Mouse (Mus musculus): ENCODE measurements at regions not wholly inside any gene's neighbourhood (a gene's known extent, or its start where the extent isn't known, plus 50 kb on each side); places are given as distances from the start of the nearest gene placed in this dataset.
"Not testable (repeated sequence)": the region's sequence is repeated elsewhere in the genome, so short reads cannot be mapped to it uniquely, and the experiment has no call there.

DNA sequence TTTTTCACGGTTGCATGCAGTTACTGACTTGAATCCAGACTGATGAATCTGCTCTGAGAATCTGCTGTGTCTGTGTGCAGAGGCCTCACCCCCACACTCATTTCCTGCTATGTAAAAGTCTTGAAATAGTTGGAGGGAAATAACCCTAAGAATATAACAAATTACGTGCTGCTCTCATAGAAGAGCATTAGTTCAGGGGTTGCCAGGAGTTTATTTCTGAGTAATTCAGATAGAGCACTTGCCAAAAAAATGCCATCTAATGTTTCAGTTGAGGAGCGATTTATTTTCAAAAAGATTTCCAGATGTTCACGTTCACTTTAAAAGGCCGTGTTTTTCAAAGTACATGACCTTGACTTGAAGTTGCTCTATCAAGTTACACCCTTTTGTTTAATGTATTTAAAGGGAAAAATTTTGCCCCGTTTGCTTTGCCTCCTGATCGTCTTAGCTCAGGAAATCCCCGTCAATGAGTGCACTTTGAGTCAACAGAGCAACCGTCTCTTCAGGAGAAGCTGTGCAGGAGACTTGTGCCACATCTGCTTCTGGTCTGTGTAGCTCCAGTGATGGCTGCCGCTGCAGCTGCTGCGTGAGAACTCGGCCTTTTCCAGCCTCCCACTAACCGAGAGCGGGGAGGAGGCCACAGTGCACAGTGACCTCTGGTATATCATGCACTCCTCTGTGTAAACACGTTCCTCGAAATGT lies 50.9 kb upstream of the Sec61g start:
- peak; percentile 25 for DNase-seq (ENCODE audit: low read depth, low spot score)

DNA sequence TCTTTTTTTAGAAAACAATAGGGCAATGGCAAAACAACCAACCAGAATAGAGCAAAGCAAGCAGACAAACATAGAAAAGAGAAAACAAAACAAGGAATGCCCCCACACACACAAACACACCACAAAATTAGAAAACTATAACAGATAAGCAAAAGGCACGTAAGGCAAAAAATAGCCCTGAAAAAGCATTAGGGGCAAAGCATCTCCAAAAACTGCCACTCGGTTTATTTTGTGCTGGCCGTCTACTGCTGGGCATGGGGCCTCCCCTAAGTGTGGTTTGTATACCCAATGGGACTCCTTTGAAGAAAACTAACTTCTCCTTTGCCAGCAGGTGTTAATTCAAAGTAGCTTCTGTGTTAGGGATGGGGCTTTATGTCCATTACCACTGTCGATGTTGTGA lies 53.4 kb upstream of the Sec61g start:
- no peak for DNase-seq (ENCODE audit: low read depth, low spot score)

DNA sequence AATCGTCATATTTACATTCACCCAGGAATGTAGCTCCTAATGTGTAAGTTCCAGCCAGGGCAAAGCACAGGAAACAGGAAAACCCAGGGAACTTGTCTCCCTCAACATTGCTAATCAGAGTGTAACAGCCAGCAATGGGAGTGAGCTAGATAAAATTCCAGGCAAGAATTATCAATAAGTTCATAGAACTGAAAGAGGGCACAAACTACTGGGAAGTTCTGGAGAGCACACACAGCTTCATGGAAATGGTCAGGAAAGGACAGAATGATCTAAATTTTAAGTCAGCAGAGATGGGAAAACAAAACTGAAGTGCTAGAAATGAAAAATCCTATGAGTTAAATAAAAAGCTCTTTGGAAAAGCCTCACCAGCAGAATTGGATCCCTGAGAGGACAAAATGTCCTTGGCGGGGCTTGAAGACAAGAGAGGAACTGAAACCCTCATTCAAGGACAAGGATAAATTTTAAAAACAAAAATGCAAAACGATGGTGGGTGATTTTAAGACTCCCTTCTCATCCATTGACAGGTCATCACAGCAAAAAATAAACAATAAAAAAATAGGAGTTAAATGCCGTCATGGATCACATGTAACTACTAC lies 80.9 kb upstream of the Sec61g start:
- DNase-seq (ENCODE audit: low read depth, low spot score), result no peak

DNA sequence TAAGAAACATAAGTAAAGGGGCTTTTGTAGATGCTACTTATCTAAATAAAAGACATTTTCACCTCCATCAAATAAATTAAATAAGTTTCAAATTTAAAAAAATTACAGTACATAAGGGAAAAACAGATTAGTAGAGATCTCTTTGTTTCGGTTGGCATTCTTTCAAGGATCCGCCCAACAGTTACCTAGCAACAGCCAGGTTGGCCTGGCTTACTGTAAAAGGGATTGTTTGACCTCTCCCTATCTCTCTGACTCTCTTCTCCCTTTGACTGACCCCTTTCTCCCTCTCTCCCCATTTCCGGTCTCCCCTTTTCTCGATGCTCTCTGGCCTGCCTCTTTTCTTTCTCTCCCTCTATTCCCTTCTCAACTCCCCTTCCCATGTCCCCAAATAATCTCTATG lies 82.3 kb upstream of the Sec61g start:
- no peak for DNase-seq (ENCODE audit: low read depth, low spot score)

DNA sequence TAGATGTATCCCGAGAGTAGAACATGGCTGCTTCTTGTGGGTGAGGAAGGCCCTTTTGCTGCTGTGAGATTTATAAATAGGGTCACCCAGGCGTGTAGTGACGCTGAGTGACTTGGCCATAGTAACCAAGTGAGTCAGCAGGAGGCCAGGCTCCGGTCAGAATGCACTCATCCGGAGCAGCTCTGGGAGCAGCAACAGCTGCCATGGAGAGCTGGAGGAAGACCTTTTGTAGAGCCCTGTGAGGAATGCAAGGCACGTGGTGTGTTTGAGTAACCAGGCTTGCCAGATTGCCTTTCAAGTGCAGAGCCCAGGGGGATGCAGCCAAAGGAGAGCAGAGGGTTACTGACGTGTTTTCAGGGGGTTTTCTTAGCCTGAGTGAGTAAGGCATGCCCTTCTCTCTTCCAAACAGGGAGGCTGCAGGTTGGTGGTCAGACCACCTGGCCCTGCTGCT lies 83.2 kb upstream of the Sec61g start:
- DNase-seq (ENCODE audit: low read depth, low spot score), result no peak

DNA sequence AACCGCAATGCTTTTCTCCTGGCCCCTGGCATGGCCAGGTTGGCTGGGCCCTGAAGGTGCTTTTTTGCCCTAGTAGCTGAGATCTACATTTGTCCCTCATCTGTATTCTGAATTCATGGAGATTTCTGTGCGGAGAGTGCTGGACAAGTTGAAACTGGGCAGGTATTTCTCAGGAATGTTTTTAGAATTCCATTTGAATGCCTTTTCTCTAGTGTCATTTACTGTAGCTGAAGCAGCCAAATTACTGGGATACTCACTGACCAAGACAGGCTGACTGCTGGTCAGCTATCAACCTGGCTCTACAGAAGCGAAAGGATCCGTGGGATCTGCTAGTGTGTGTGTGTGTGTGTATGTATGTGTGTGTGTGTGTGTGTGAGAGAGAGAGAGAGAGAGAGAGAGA lies 83.7 kb upstream of the Sec61g start:
- no peak for DNase-seq (ENCODE audit: low read depth, low spot score)

DNA sequence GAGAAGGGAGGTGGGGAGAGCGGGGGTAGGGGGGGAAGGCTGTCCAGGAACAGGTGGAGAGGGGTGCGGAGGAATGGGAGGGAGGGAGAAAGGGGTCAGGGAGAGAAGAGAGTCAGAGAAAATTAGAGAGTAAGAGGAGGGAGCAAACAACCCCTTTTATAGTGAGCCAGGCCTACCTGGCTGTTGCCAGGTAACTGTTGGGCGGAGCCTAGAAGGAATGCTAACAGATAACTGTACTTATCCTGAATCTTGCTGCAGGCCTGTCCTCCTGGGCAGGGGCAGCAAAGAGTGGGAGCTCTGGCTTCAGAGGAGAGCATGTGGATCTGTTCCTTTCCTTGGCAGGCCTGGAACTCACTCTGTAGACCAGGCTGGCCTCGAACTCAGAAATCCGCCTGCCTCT lies 84.5 kb upstream of the Sec61g start:
- DNase-seq (ENCODE audit: low read depth, low spot score), result no peak

DNA sequence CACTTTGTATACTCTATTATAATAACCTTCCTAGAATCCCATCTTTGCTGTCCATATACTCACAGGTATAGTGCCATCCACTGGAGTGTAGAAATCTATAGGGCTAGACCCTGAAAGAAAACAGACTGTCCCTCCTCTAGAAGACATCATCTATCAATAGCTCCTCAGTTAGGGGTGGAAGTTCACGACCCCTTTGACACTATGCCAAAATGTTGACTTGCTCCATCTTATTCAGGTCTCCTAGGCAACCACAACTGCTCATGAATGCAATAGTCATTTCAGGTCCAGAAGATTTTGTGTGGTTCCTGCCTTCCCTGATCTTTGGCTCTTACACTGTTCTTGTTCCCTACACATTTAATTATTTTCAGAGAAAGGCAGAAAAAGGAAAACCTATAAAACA lies 86.5 kb upstream of the Sec61g start:
- no peak for DNase-seq (ENCODE audit: low read depth, low spot score)

DNA sequence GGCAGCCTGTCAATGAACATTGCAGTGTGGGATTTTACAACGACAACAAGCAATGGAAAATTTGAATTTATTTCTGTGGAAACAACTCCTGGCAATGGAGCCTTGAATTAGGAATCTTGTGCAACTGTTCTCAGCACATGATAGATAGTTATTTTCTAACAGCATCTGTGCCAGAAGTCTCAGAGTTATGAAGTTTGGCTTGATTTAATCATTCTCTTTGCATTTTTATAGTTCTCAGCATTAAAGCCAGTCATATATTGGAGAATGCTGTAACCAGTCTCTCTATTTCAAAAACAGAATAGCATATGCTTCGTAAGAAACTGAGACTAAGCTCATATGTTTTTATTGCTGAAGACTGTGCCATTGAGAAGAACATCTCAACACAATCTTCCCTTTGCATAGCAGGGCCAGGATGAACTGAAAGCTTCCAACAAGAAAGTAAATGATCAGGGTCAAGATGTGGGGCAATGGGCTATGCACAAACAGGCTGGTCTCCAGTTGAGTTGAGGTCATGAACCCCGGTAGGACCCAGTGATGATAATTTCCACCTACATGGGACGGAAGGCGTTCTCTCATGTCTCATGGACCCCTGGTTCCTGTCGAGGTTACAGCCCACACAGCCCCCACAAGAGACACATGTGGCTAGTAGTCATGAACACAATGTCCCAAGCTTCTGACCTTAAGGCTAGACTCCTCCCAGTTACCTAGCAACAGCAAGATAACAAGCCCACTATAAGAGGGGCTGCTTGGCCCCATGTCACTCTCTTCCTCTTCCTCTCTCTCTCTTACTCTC lies 89.0 kb upstream of the Sec61g start:
- no peak for DNase-seq (ENCODE audit: low read depth, low spot score)

DNA sequence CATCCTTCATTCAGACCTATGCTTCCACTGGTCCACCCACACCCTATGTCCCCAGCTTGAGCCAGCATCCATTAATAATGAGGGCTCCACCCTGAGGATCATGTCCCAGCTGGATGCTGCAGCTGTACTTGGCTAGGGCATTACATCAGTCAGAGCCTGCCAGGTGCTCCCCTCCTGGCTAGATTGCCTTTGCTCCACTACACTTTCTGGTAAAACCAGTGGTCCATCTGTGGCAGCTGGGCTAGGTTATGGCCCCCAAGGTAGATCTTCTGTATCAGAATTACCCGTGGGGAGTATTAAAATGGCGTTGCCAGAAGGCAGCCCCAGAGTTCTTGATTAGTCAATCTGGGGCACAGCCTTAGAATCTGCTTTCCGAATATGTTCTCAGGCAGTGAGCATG lies 94.7 kb upstream of the Sec61g start:
- DNase-seq (ENCODE audit: low read depth, low spot score), result no peak

DNA sequence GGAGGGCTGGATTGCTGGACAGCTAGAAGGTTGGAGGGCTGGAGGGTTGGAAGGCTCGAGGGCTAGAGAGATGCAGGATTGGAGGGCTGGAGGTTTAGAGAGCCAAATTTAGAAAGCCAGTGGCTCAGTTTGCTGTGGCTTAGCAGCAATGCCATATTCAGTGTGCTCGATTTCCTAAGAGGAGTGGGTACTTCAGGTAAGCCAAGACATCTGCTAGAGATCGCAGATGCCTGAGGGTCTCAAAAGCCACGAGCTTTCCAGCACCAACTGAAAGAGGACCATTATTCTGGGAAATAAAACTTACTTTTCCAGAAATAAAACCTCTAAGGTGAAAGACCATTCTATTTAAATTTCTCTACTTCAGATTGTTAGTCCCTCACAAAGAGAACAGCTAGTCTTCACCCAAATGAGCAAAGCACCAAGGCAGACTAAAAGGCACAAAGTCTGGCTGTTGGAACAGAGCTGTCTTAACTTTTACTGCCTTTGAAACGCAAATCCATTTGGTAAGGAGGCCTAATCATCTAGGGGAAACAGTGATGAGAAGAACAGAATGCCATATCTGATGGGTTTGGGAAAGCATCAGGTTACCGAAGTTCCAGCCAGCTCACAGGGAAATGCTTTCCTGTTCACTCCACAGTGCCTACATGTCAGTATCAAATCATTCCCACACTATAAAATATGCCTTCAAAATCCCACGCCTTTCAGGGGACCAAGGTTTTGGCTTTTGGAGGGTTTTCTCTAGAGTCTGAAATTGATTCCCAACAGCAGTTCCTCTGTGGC lies 98.3 kb upstream of the Sec61g start:
- DNase-seq (ENCODE audit: low read depth, low spot score), result no peak

DNA sequence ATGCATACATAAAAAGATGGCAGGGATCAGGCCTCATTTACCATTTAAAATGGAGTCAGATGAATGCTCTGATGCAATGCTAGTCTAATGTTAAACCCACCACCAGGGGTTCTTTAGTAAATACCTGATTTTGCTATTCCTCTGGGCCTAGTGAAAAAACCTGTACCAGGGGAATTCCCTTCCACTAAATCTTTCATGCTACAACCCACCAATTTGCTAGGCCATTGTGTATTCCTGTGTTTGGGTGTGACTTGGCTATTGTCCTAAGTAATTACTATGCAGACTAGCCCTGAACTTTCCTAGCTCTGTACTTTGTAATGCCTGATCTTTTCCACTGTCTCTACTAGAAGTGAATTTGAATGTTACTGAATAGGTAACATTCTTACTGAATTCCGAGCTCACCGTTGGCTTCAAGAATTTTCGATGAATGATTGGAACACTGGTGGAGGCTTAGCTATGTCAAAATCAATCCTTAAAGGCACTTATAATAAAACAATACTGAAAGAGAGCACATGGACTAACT lies 99.7 kb upstream of the Sec61g start:
- not testable (repeated sequence) for DNase-seq (ENCODE audit: low read depth, low spot score)

DNA sequence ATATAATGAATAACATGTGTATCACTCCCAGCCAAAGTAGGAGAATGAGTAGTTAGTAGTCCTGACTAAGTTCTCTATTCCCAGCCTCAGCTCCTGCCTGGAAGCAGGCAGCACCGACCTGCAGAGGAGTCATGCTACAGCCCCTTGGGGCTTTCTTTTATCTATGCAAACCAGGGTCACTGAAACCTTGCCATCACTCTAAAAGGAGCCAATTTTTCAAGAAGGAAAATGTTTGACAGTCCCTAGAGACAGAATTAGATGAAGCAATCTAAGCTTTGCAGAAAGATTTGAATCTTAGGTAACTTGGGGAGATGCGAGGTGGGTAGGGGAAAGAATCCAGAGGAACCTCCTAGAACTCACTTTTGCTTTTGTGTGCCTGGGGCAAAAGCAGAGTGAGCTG lies 103.5 kb upstream of the Sec61g start:
- no peak for DNase-seq (ENCODE audit: low read depth, low spot score)

DNA sequence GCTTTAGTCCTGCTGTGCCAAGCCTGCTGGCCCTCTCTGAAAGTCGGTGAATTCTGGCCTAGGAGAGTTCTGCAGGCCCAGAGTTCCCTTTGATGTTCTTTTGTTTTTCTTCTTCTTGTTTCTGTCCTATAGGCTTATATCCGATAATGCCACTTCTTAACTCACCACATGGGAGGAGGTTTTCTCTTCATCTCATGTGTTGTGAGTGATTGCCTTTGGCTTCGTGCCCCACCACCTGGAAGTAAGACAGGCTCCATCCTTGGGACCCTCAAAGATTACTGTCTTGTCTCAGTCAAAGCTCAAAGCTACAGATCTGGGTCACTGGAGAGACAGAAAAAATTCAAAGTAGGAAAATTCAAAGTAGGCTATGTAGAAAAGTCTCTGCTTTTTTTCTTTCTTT lies 104.2 kb upstream of the Sec61g start:
- no peak for DNase-seq (ENCODE audit: low read depth, low spot score)

DNA sequence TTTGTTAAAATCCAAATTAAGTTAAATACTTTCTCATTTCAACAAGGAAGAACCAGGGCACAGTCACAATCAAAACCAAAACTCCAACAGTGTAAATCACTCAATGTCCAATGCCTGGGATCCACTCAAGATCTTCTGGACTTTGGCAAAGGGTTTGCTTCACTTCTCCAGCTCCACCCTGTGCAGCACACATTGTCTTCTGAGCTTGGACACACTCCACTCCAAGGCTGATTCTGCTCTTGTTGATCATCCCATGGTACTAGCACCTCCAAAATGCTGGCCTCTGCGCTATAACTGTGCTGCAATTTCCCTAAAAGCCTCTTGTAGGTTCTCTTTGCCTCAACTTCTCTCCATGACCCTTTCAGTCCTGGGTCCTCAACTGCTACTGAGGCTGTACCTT lies 111.5 kb upstream of the Sec61g start:
- no peak for DNase-seq (ENCODE audit: low read depth, low spot score)

DNA sequence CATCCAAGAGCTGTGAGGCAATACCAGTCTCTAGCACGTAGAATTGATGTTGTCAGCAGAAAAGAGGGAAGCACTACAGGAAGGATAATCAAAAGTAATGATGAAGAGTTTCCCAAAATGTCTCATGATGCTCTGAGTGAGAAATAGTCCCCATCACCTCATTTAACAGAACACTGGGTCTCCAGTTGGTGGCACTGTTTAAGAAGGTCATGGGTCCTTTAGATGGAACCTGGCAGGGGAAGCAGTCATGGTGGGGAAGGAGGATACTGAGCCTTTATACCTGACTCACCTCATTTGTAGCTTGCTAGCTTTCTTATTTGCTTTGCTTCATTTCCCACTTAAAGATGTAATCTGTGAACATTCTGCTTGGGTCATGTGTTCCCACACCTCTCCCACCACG lies 115.4 kb upstream of the Sec61g start:
- DNase-seq (ENCODE audit: low read depth, low spot score), result no peak

DNA sequence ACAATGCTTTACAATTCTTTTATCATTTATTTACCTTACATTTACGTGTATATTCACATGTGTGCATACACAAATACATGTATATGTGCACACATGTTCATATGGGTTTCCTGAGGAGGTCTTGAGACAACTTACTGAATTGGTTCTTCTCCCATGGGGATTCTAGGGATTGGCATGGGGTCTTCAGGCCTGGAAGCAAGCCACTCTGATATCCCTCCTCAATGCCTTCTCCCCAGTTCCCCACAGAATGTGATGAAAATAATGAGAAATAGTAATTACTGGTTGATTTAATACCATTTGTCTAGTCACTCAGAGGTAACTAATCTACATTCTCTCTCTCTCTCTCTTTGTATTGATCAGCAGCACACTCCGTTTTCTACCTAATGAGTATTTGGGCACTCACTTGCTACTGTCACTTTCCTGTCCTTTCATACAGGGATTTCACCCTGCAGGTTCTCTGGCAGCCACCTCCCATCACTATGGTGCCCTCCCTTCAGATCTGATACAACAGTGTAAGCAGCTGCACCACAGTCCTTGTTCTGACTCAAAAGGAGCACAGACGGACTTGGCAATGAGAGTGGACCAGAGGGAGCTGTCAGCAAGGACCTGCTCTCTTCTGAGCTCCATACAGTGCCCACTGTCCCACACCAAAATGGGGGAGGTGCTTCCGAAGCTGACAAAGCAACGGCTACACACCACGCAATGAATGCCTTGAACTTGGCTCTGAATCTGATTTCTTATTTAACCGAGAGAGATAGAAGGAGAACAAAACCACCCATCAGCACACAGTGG lies 119.2 kb upstream of the Sec61g start:
- DNase-seq (ENCODE audit: low read depth, low spot score), result no peak

DNA sequence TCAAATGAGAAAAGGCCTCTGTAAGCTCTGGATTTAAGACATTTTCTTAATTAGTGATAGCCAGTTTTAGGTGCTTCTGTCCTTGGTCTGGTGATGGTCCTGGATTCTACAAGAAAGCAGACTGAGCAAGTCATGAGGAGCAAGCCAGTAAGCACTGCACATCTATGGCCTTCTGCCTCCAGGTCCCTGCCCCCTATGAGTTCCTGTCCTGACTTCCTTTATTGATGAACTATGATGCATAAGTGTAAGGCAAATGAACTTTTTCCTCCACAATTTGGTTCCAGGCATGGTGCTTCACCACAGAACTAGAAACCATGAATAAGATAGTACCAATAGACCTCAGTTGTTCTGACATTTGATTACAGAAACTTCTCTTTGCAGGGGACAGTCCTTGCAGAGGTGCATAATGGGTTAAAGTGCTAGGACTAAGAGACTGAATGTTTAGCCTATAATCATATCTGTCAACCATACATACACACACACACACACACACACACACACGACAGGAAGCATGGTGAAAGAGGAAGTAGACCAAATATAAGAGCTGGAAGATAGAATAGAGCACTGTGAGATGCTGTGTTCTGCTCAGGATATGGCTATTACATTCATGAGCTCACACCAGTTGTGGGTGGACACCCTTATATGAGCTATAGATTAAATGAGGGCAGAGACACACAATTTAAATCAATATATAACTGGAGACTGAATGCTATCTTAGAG lies 121.3 kb upstream of the Sec61g start:
- DNase-seq (ENCODE audit: low read depth, low spot score), result no peak

DNA sequence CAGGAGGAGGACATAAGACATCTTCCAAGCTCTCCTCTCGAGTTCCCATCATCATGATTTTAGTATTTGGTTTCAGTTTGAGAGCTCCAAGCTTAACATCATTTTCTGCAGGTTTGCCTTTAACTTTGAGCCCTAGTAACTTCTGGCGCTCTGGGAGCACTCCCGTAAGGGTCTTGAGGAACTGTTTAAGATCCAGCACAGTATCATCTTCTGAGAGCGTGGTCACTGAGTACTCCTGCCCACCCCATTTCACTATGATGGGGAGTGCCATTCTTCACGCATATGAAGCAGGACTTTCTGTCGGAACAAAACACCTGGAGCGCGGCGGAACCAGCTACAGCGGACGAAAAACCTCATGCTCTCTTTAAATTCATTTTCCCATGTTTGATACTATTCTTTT lies 116.2 kb upstream of the Egfr start:
- DNase-seq (ENCODE audit: low read depth, low spot score), result not testable (repeated sequence)

DNA sequence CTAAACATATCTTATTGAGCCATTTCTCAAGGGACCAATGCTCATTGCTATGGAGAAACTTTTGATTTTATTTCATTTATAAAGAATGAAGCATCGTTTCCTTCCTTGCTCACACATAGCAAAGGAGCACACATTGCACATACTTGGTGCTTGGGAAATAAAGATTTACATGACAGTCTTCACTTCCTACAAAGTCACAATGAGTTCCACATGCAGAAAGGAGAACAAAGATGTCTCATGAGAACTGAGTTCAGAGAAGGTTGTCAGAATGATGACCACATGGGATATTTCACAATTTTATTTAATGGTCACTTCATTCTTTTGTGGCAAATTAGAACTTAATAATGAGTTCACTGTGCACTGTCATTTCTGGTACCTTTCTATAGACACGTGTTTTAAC lies 114.3 kb upstream of the Egfr start:
- no peak for DNase-seq (ENCODE audit: low read depth, low spot score)

Measured in CD4-positive helper T cell, adult 2 months (primary cell).